Mouse (Mus musculus) hindbrain, postnatal 0 days (tissue): Measurements from ENCODE around the gene Snx33. TPM values are rescaled to one million over a fixed set of nuclear protein-coding genes. Genes with fewer than 3 reads are reported as not detected.

Experiments
- ATAC-seq: fragments of 200-750 bp; cut with Nextera tagmentation; 2 replicates; pipeline ENCODE4 v1.8.0; 2017; ENCODE audit warnings: mild to moderate bottlenecking, moderate TSS enrichment, moderate library complexity
- DNase-seq: peaks from one replicate; pipeline ENCODE4 v3.0.0-alpha.2; 2015; ENCODE audit warnings: low spot score
- H3K27ac ChIP-seq: fragments of 300-500 bp; sonication (generic); 2 replicates; pipeline ENCODE4 v1.5.1; 2014; ENCODE audit warnings: mild to moderate bottlenecking
- H3K27me3 ChIP-seq: fragments of 300-500 bp; sonication (generic); 2 replicates; pipeline ENCODE4 v1.6.1; 2014; ENCODE audit warnings: low read length, mixed read lengths; ENCODE audit not compliant: insufficient read depth
- H3K36me3 ChIP-seq: fragments of 300-500 bp; sonication (generic); 2 replicates; pipeline ENCODE4 v1.6.1; 2014; ENCODE audit warnings: low read length, mixed read lengths; ENCODE audit not compliant: insufficient read depth
- H3K4me1 ChIP-seq: fragments of 300-500 bp; sonication (generic); 2 replicates; pipeline ENCODE4 v1.6.1; 2014; ENCODE audit warnings: antibody characterized with exemption, low read length, mixed read lengths; ENCODE audit not compliant: insufficient read depth
- H3K4me2 ChIP-seq: fragments of 300-500 bp; sonication (generic); 2 replicates; pipeline ENCODE4 v1.6.1; 2014; ENCODE audit warnings: low read depth, mild to moderate bottlenecking, low read length, moderate library complexity, mixed read lengths
- H3K4me3 ChIP-seq: fragments of 300-500 bp; sonication (generic); 2 replicates; pipeline ENCODE4 v1.5.1; 2014; ENCODE audit warnings: low read length
- H3K9ac ChIP-seq: fragments of 300-500 bp; sonication (generic); replicated peaks from 2 replicates; pipeline ENCODE4 v1.6.1; 2014; ENCODE audit warnings: mild to moderate bottlenecking, low read length, moderate library complexity, mixed read lengths
- H3K9me3 ChIP-seq: fragments of 300-500 bp; sonication (generic); 2 replicates; pipeline ENCODE4 v1.6.1; 2016; ENCODE audit warnings: low read length, mixed read lengths
- CTCF ChIP-seq: IDR thresholded peaks from 2 replicates; pipeline ENCODE4 v1.5.1; 2016; ENCODE audit warnings: antibody characterized with exemption, control low read depth, low read depth
- WGBS: fragments of 180-500 bp; shearing (Covaris S2); extraction: QIAGEN DNeasy Blood & Tissue Kit; methylation state at CpG from one replicate; pipeline ENCODE4 v1.1.7; 2014; 5-methylcytosine and 5-hydroxymethylcytosine counted together
- polyA plus RNA-seq: library from polyadenylated mRNA; unstranded; fragments of >200 nt; fragmentation: Nextera tagmentation; extraction: Ambion mirVana; gene quantifications from 2 replicates; pipeline ENCODE4 v1.2.1, GENCODE M21; 2015
- total RNA-seq: library from RNA; depleted of rRNA; stranded (reverse); fragments of >200 nt; gene quantifications from 2 replicates; pipeline ENCODE4 v1.2.3, GENCODE M21; 2014

Snx33 gene
- total and polyA plus RNA-seq, 2 experiments from 2014 or later: 2.4 to 6.7 TPM

GRCm38 (mm10) chr9:56926387-56926786 is 1.8 kb downstream of the Snx33 start:
- Histone ChIP-seq H3K4me3 (no peak overlapping the region), H3K36me3 (no peaks in the 10 kb centered on the region), H3K4me2 (peak overlapping the region; percentile 85), H3K9ac (no peak overlapping the region), H3K4me1 (no peaks in the 10 kb centered on the region; the same call in none of the 2 replicates), H3K27me3 (no peaks in the 10 kb centered on the region), H3K27ac (peak overlapping the region; percentile 82; the same call in 1 of the 2 replicates), H3K9me3 (no peaks in the 10 kb centered on the region)
- no peak for TF ChIP-seq CTCF
- 79% methylated on average over 10 of the region's 10 CpGs for whole genome bisulfite sequencing
- ATAC-seq: no peak
- no peak for DNase-seq

- H3K9me3 ChIP-seq: no peaks in the 10 kb centered on the region
- DNase-seq (no peak), ATAC-seq (no peak)
- no peaks in the 10 kb centered on the region; the same call in none of the 2 replicates for H3K4me1 ChIP-seq
- H3K9ac ChIP-seq: no peak overlapping the region
- TF ChIP-seq CTCF: no peak
- no peak overlapping the region for H3K27ac ChIP-seq
- no peaks in the 10 kb centered on the region for H3K27me3 ChIP-seq
- 96% methylated on average over 10 of the region's 10 CpGs for WGBS
- no peaks in the 10 kb centered on the region for H3K36me3 ChIP-seq
- H3K4me3 ChIP-seq: no peak overlapping the region
- peak overlapping the region; percentile 85; the same call in 1 of the 2 replicates for H3K4me2 ChIP-seq
Measured at GRCm38 (mm10) chr9:56926025-56926360, 2.2 kb downstream of the Snx33 start.

GRCm38 (mm10) chr9:56925291-56926024 is 2.7 kb downstream of the Snx33 start:
- H3K27ac ChIP-seq: no peak overlapping the region
- H3K4me2 ChIP-seq: peak overlapping the region; percentile 85
- WGBS: 80% methylated on average over 26 of the region's 26 CpGs
- no peak for DNase-seq
- ATAC-seq: no peak
- no peak for TF ChIP-seq CTCF
- H3K36me3 ChIP-seq: no peaks in the 10 kb centered on the region
- no peak overlapping the region for H3K4me3 ChIP-seq
- no peak overlapping the region for H3K9ac ChIP-seq
- no peaks in the 10 kb centered on the region; the same call in none of the 2 replicates for H3K4me1 ChIP-seq
- no peaks in the 10 kb centered on the region for H3K27me3 ChIP-seq
- no peaks in the 10 kb centered on the region for H3K9me3 ChIP-seq

DNA sequence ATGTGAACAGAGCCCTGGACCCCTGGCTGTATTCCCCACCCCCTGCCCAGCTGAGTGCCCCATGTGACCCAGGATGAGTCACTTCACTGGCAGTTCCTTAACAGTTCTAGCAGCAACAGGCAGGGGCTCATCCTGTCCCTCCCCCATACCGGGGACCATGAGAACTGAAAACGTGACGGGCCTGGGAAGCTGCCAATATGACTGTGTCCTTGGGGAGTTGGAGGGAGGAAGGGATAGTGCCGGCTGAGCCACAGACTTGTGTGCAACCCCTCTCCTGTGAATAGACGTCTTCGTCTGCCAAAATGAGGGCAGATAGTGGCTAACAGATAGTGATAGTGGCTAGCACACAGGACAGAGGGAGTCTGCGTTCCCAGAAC is 3.5 kb downstream of the Snx33 start:
- TF ChIP-seq CTCF: no peak
- peak overlapping the region; percentile 11; the same call in 1 of the 2 replicates for H3K4me3 ChIP-seq
- no peaks in the 10 kb centered on the region for H3K9me3 ChIP-seq
- 10% methylated on average over 7 of the region's 7 CpGs for WGBS
- peak; percentile 59 for DNase-seq
- no peaks in the 10 kb centered on the region for H3K36me3 ChIP-seq
- H3K27me3 ChIP-seq: no peaks in the 10 kb centered on the region
- H3K4me2 ChIP-seq: peak overlapping the region; percentile 85
- H3K27ac ChIP-seq: peak overlapping the region; percentile 15; the same call in 1 of the 2 replicates
- peak overlapping the region; percentile 24; the same call in 1 of the 2 replicates for H3K9ac ChIP-seq
- no peaks in the 10 kb centered on the region; the same call in none of the 2 replicates for H3K4me1 ChIP-seq
- peak; percentile 81 for ATAC-seq

DNA sequence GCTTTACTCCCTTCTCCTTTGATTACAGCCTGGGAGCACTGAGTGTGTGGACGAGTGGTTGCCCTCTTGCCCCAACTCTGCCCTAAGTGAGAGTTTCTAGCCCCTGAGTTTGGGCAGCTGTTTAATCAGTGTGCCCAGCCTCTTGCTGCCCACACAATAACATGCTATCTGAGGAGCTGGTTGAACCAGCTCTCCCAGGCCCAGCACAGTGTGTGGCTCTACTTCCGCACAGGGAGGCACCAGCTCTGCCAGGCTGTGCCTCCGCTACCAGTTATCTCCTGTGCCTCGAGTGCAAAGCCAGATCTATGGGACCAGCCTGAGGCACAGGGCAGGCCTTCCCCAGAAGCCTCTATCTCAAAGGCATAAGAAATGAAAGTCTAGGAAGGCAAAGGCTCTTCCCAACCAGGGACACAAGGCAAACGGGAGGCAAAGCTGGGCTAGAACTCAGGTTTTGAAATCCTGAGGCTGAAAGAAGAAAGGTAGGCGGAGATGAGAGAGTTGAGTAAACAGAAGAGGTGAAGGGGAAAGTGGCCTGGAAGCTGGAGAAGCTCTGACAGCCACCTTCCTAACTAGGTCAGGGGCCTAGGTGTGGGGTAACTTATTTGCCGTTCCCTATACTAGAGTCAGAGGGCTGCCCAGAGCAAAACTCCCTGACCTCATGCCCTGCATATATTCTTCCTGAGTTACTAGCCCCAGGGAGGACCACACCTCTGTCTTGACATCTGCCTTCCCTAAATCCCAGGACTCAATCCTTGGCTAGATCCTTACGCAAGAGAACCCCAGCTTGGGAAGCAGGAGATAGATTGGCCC is 4.1 kb downstream of the Snx33 start:
- peak overlapping the region; percentile 11; the same call in 1 of the 2 replicates for H3K4me3 ChIP-seq
- no peak for TF ChIP-seq CTCF
- H3K27ac ChIP-seq: peak overlapping the region; percentile 15; the same call in 1 of the 2 replicates
- H3K36me3 ChIP-seq: no peaks in the 10 kb centered on the region
- H3K9me3 ChIP-seq: no peaks in the 10 kb centered on the region
- H3K4me2 ChIP-seq: peak overlapping the region; percentile 85
- H3K4me1 ChIP-seq: no peaks in the 10 kb centered on the region; the same call in none of the 2 replicates
- ATAC-seq (no peak), DNase-seq (no peak)
- H3K9ac ChIP-seq: peak overlapping the region; percentile 24; the same call in 1 of the 2 replicates
- no peaks in the 10 kb centered on the region for H3K27me3 ChIP-seq
- WGBS: 61% methylated on average over 8 of the region's 8 CpGs

DNA sequence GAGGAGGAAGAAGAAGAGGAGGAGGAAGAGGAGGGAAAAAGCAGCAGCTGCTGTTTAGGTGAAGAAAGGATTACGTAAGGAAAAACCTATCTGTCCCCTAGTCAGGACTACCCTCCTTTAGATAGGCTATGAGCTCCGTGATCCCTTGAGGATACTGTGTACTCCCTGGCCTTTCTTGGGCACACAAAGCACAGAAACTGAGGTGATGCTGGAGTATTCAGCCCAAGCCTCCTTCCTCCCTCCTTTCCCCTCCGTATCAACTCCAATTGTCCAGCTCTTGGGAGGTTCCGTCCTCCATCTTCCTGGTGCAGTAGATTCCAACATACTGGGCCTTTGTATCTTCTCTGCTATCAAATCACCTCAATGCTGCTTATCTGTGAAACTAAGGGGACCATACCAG is 5.4 kb downstream of the Snx33 start:
- H3K36me3 ChIP-seq: no peaks in the 10 kb centered on the region
- H3K9me3 ChIP-seq: no peaks in the 10 kb centered on the region
- no peak for DNase-seq
- no peak overlapping the region for H3K27ac ChIP-seq
- no peak overlapping the region for H3K4me2 ChIP-seq
- H3K4me3 ChIP-seq: no peak overlapping the region
- H3K4me1 ChIP-seq: no peaks in the 10 kb centered on the region; the same call in none of the 2 replicates
- no peak for ATAC-seq
- no peak for TF ChIP-seq CTCF
- H3K27me3 ChIP-seq: no peaks in the 10 kb centered on the region
- 95% methylated on average over 4 of the region's 4 CpGs for WGBS
- H3K9ac ChIP-seq: no peak overlapping the region
